Mouse (Mus musculus) layer of hippocampus, adult 11-12 months (tissue): ENCODE results near the gene Sphk2.

Source experiments
- DNase-seq: peaks from one replicate; pipeline ENCODE4 v3.0.0; 2022; ENCODE audit warnings: low spot score

Sphk2 gene

GRCm38 (mm10) chr7:45710477-45711191, 7.2 kb downstream of the Sphk2 start:
- peak; percentile 49 for DNase-seq

GRCm38 (mm10) chr7:45709677-45710355, 8.0 kb downstream of the Sphk2 start:
- DNase-seq = no peak

- peak; percentile 48 for DNase-seq
Observed at GRCm38 (mm10) chr7:45709036-45709435, 8.8 kb downstream of the Sphk2 start.

- DNase-seq = no peak
Observed at GRCm38 (mm10) chr7:45708221-45708761, 9.5 kb downstream of the Sphk2 start.

GRCm38 (mm10) chr7:45707375-45707967, 10.3 kb downstream of the Sphk2 start:
- peak; percentile 96 for DNase-seq

GRCm38 (mm10) chr7:45706721-45707241, 11.0 kb downstream of the Sphk2 start:
- peak; percentile 88 for DNase-seq

GRCm38 (mm10) chr7:45705873-45706281, 11.9 kb downstream of the Sphk2 start:
- peak; percentile 92 for DNase-seq

- peak; percentile 69 for DNase-seq
Observed at GRCm38 (mm10) chr7:45705443-45705864, 12.3 kb downstream of the Sphk2 start.

GRCm38 (mm10) chr7:45704730-45705442, 12.9 kb downstream of the Sphk2 start, which contains the start of gene Dbp:
TSS of gene Dbp (plus strand) at chr7:45705088.
- DNase-seq = peak; percentile 100

GRCm38 (mm10) chr7:45704046-45704559, 13.7 kb downstream of the Sphk2 start:
- DNase-seq = peak; percentile 88

GRCm38 (mm10) chr7:45703521-45704033, 14.2 kb downstream of the Sphk2 start:
- DNase-seq = no peak

GRCm38 (mm10) chr7:45702809-45703520, 14.8 kb downstream of the Sphk2 start:
- DNase-seq = no peak

GRCm38 (mm10) chr7:45702316-45702715, 15.5 kb downstream of the Sphk2 start:
- no peak for DNase-seq

GRCm38 (mm10) chr7:45701607-45702006, 16.2 kb downstream of the Sphk2 start:
- DNase-seq = no peak

GRCm38 (mm10) chr7:45701072-45701471, 16.7 kb downstream of the Sphk2 start:
- DNase-seq = no peak

GRCm38 (mm10) chr7:45700301-45701015, 17.3 kb downstream of the Sphk2 start:
- peak; percentile 88 for DNase-seq

GRCm38 (mm10) chr7:45699523-45700141, 18.2 kb downstream of the Sphk2 start, which contains the start of gene Car11:
TSS of gene Car11 (plus strand) at chr7:45699843.
- DNase-seq = no peak

- DNase-seq = no peak
Observed at GRCm38 (mm10) chr7:45697894-45698293, 19.9 kb downstream of the Sphk2 start.

- no peak for DNase-seq
Observed at GRCm38 (mm10) chr7:45695098-45695497, 22.7 kb downstream of the Sphk2 start.
